Mouse (Mus musculus) bone marrow, adult 2 months (tissue): ENCODE measurements around the gene Derl2.

Experiments used
- CTCF ChIP-seq: fragments of 200-500 bp; IDR thresholded peaks from 2 replicates; pipeline ENCODE4 v1.5.1; 2011; ENCODE audit warnings: low read length, control low read depth; ENCODE audit not compliant: control insufficient read depth, insufficient read depth
- POLR2A ChIP-seq: fragments of 200-500 bp; IDR thresholded peaks from 2 replicates; pipeline ENCODE4 v1.6.1; 2011; ENCODE audit warnings: low read depth, mild to moderate bottlenecking, control low read depth, low read length, borderline replicate concordance; ENCODE audit not compliant: control insufficient read depth

DNA sequence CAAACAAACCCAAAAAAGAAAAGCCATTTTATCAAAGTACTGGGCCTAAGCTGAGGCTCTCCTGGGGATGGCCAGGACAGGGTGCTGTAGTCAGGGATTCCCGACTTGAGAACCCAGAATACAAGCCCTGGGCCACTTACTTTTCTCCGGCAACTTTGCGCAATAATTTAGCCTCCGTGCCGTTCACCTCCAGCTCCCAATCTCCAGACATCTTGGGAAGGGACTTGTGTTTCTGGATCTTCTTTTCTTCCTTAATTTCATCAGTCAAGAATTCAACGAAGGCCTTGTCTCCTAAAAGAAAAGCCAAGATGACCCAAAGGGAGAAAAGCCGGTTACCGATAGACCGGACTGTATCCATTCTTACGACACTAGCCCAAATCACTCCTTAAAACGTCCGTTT lies 37.6 kb downstream of the Derl2 start:
- TF ChIP-seq POLR2A (no peak), CTCF (no peak)
